Mouse (Mus musculus): Measurements from ENCODE around the gene Sept9. TPM values are rescaled to one million over a fixed set of nuclear protein-coding genes. Genes with fewer than 3 reads are reported as not detected.

Gene Sept9
- polyA plus RNA-seq, 2 experiments, result 78.7 to 125 TPM

DNA sequence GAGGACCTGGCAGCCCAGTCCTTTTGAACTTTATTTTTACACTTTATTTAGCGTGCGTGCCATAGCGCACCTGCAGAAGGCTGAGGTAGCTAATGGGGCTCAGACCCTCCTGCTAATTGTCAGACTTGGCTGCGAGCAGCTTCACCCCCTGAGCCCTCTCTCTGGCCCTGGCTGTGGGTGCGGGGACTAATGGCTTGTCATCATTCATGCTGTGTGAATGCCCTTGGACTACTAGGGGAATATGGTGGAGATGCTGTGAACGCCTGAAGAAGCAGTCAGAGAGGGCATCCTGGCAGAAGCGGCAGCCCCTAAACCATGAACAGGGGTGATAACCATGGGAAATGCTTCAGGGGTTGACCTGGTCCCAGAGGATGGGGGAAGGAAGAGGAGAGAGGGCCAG lies 114.0 kb downstream of the Sept9 start:
- H3K9me3 ChIP-seq (ENCODE audit: control insufficient read depth, low read length), result no peaks in the 10 kb centered on the region
- H3K36me3 ChIP-seq (ENCODE audit: control insufficient read depth, insufficient read depth, low read length), result 0 out of 2 replicates have a peak, but pooled peaks cover 4% of the 10 kb centered on the region
- TF ChIP-seq POLR2A (IDR thresholded peaks at IDR 0.05; ENCODE audit: borderline replicate concordance, extremely low read depth, insufficient read depth, insufficient read length), result no peak
- 75% methylated on average over 7 of the region's 7 CpGs for WGBS
- no peak for DNase-seq (ENCODE audit: low spot score)
- ATAC-seq (ENCODE audit: low FRiP score, low read depth), result no peak
- H3K4me2 ChIP-seq (replicated peaks; ENCODE audit: low read depth, low read length, severe bottlenecking), result no peak overlapping the region
- H3K4me3 ChIP-seq (replicated peaks; ENCODE audit: low read length), result no peak overlapping the region
- H3K9ac ChIP-seq (ENCODE audit: low read depth, low read length, severe bottlenecking), result no peak overlapping the region
- peak overlapping the region; percentile 56; the same call in 1 of the 2 replicates for H3K27ac ChIP-seq (replicated peaks; ENCODE audit: low read depth, low read length)
- peaks cover 82% of the 10 kb centered on the region for H3K4me1 ChIP-seq (ENCODE audit: control insufficient read depth, insufficient read depth, low read length)
- H3K27me3 ChIP-seq (ENCODE audit: control insufficient read depth, insufficient read depth, low read length), result no peaks in the 10 kb centered on the region

DNA sequence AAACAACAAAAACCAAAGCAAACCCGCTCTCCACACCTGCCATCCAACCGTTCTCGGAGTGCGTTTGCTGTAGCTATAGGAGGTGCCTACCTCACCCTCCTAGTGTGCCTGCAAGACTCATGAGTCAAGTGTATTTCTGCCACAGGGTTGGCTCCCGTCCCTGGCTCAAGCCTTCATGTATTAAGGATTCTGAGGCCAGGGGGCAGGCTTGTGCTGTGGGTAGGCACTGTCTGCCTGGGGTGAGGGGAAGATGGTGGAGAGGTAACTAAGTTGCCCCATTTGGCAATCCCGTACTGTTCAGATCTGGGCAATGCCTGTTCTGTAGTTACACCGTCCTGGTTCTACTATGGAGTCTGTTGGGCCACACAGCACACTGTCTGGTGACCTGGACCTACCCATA lies 114.6 kb downstream of the Sept9 start:
- peaks cover 82% of the 10 kb centered on the region for H3K4me1 ChIP-seq (ENCODE audit: control insufficient read depth, insufficient read depth, low read length)
- no peak for ATAC-seq (ENCODE audit: low FRiP score, low read depth)
- WGBS, result 82% methylated on average over 7 of the region's 7 CpGs

DNA sequence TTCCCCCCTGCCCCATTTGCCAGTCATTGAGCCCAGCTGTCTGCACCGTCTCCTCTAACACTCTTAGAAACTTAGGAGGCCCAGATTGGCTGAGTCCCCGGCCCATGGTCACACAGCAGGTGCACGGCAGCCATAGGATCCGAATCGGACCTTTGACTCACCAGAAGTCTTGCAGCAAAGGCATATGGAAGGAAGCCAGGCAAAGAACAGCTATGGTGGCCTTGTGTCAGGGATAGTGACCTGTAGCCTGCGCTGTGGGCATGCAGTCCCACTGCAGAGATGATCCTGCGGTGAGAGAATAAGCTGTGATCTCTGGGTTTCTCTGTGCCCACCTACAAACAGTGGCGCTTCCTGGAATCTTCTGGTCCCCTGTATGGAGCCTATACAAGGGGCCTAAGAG lies 115.1 kb downstream of the Sept9 start:
- TF ChIP-seq POLR2A (IDR thresholded peaks at IDR 0.05; ENCODE audit: borderline replicate concordance, extremely low read depth, insufficient read depth, insufficient read length), result no peak
- Histone ChIP-seq H3K27ac (replicated peaks; ENCODE audit: low read depth, low read length) (no peak overlapping the region), H3K9ac (ENCODE audit: low read depth, low read length, severe bottlenecking) (no peak overlapping the region), H3K4me2 (replicated peaks; ENCODE audit: low read depth, low read length, severe bottlenecking) (no peak overlapping the region), H3K4me1 (ENCODE audit: control insufficient read depth, insufficient read depth, low read length) (peaks cover 82% of the 10 kb centered on the region), H3K27me3 (ENCODE audit: control insufficient read depth, insufficient read depth, low read length) (no peaks in the 10 kb centered on the region), H3K36me3 (ENCODE audit: control insufficient read depth, insufficient read depth, low read length) (0 out of 2 replicates have a peak, but pooled peaks cover 4% of the 10 kb centered on the region), H3K9me3 (ENCODE audit: control insufficient read depth, low read length) (no peaks in the 10 kb centered on the region), H3K4me3 (replicated peaks; ENCODE audit: low read length) (no peak overlapping the region)
- no peak for DNase-seq (ENCODE audit: low spot score)
- WGBS, result 92% methylated on average over 8 of the region's 8 CpGs
- no peak for ATAC-seq (ENCODE audit: low FRiP score, low read depth)

More for the DNA sequence above, 114.6 kb downstream of the Sept9 start:
- DNase-seq (ENCODE audit: low spot score), result no peak
- H3K4me3 ChIP-seq (replicated peaks; ENCODE audit: low read length), result no peak overlapping the region
- TF ChIP-seq POLR2A (IDR thresholded peaks at IDR 0.05; ENCODE audit: borderline replicate concordance, extremely low read depth, insufficient read depth, insufficient read length), result no peak
- H3K36me3 ChIP-seq (ENCODE audit: control insufficient read depth, insufficient read depth, low read length), result 0 out of 2 replicates have a peak, but pooled peaks cover 4% of the 10 kb centered on the region
- H3K27ac ChIP-seq (replicated peaks; ENCODE audit: low read depth, low read length), result no peak overlapping the region
- H3K27me3 ChIP-seq (ENCODE audit: control insufficient read depth, insufficient read depth, low read length), result no peaks in the 10 kb centered on the region
- H3K9ac ChIP-seq (ENCODE audit: low read depth, low read length, severe bottlenecking), result no peak overlapping the region
- no peaks in the 10 kb centered on the region for H3K9me3 ChIP-seq (ENCODE audit: control insufficient read depth, low read length)
- H3K4me2 ChIP-seq (replicated peaks; ENCODE audit: low read depth, low read length, severe bottlenecking), result no peak overlapping the region

DNA sequence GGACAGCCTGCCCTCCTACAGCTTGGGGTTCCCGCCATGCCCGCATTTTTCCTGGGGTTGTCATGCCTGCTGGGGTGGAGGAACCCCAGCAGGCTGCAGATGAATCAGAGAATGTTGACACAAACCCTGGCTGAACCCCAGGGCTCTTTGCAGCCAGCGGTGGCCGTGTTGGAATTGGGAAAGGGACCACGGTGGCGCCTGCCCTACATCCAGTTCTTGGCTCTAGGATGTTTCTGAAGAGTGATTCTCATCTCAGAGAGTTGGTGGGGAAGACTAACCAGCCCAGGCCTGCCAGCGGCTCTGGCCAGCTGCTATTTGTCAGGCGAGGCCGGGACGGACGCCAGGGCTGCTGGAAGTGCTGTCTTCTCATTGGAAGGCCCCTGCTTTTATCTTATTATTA lies 115.8 kb downstream of the Sept9 start:
- DNase-seq (ENCODE audit: low spot score), result no peak
- WGBS, result 84% methylated on average over 9 of the region's 11 CpGs
- H3K4me1 ChIP-seq (ENCODE audit: control insufficient read depth, insufficient read depth, low read length), result peaks cover 82% of the 10 kb centered on the region

DNA sequence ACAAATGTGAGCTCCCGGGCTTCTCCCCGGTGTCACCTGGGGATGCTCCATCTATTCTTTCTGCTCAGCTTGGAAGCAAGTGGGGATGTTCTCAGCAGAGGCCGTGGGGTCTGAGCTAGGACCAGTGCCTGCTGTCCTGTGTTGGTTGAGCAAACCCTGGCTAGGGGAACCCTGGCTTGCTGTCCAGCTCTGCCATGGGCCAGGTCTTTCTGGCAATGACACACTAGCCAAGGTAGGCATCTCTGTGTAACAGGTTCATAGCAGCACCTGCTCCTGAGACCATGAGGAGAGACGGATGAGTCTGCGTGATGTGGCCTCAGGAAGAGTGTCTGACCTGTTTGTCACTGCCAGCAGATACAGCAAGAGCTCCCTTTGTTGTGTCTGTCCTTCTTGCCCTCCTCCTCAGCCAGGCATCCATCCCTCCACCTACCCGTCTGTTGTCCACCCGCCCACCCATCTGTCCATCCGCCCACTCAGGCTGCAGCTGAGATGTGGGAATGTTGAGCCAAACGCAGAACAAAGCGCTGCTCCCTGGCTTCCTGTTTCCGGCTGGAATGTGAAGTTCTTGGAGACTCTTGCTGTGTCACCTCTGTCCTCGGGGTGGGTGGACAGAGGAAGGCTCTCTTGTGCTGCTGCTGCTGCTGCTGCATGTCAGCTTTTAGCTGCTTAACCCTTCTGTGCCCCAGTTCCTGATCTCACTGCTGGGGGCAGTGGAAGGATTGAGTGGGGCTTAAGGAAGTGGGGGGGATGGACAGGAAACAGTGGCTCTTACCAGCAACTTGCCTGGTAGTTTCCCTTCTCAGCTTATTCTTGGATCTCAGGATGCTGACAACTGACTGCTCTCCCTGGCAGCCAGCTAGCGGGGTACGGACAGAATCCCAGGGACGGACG lies 117.2 kb downstream of the Sept9 start:
- peak overlapping the region; percentile 4; the same call in 1 of the 2 replicates for H3K4me3 ChIP-seq (replicated peaks; ENCODE audit: low read length)
- H3K27ac ChIP-seq (replicated peaks; ENCODE audit: low read depth, low read length), result peak overlapping the region; percentile 78
- TF ChIP-seq POLR2A (IDR thresholded peaks at IDR 0.05; ENCODE audit: borderline replicate concordance, extremely low read depth, insufficient read depth, insufficient read length), result no peak
- H3K9me3 ChIP-seq (ENCODE audit: control insufficient read depth, low read length), result no peaks in the 10 kb centered on the region
- H3K27me3 ChIP-seq (ENCODE audit: control insufficient read depth, insufficient read depth, low read length), result no peaks in the 10 kb centered on the region
- ATAC-seq (ENCODE audit: low FRiP score, low read depth) (no peak), DNase-seq (ENCODE audit: low spot score) (no peak)
- H3K4me1 ChIP-seq (ENCODE audit: control insufficient read depth, insufficient read depth, low read length), result peaks cover 82% of the 10 kb centered on the region
- H3K9ac ChIP-seq (ENCODE audit: low read depth, low read length, severe bottlenecking), result peak overlapping the region; percentile 34
- H3K36me3 ChIP-seq (ENCODE audit: control insufficient read depth, insufficient read depth, low read length), result 0 out of 2 replicates have a peak, but pooled peaks cover 4% of the 10 kb centered on the region
- peak overlapping the region; percentile 37 for H3K4me2 ChIP-seq (replicated peaks; ENCODE audit: low read depth, low read length, severe bottlenecking)
- 44% methylated on average over 16 of the region's 16 CpGs for WGBS

More for the DNA sequence above, 115.8 kb downstream of the Sept9 start:
- Histone ChIP-seq H3K27ac (replicated peaks; ENCODE audit: low read depth, low read length) (no peak overlapping the region), H3K27me3 (ENCODE audit: control insufficient read depth, insufficient read depth, low read length) (no peaks in the 10 kb centered on the region), H3K4me2 (replicated peaks; ENCODE audit: low read depth, low read length, severe bottlenecking) (no peak overlapping the region), H3K36me3 (ENCODE audit: control insufficient read depth, insufficient read depth, low read length) (0 out of 2 replicates have a peak, but pooled peaks cover 4% of the 10 kb centered on the region), H3K4me3 (replicated peaks; ENCODE audit: low read length) (no peak overlapping the region), H3K9me3 (ENCODE audit: control insufficient read depth, low read length) (no peaks in the 10 kb centered on the region), H3K9ac (ENCODE audit: low read depth, low read length, severe bottlenecking) (no peak overlapping the region)
- ATAC-seq (ENCODE audit: low FRiP score, low read depth), result no peak
- no peak for TF ChIP-seq POLR2A (IDR thresholded peaks at IDR 0.05; ENCODE audit: borderline replicate concordance, extremely low read depth, insufficient read depth, insufficient read length)
